Mouse (Mus musculus) lung, postnatal 0 days (tissue): ENCODE measurements at regions not wholly inside any gene's neighbourhood (a gene's known extent, or its start where the extent isn't known, plus 50 kb on each side); places are given as distances from the start of the nearest gene placed in this dataset.

Source experiments
- CTCF ChIP-seq: IDR thresholded peaks from 2 replicates; pipeline ENCODE4 v1.5.1; 2016; ENCODE audit warnings: antibody characterized with exemption, mild to moderate bottlenecking
- EP300 ChIP-seq: IDR thresholded peaks from 2 replicates; pipeline ENCODE4 v1.6.1; 2016; ENCODE audit warnings: antibody characterized with exemption, mild to moderate bottlenecking, control low read depth

DNA sequence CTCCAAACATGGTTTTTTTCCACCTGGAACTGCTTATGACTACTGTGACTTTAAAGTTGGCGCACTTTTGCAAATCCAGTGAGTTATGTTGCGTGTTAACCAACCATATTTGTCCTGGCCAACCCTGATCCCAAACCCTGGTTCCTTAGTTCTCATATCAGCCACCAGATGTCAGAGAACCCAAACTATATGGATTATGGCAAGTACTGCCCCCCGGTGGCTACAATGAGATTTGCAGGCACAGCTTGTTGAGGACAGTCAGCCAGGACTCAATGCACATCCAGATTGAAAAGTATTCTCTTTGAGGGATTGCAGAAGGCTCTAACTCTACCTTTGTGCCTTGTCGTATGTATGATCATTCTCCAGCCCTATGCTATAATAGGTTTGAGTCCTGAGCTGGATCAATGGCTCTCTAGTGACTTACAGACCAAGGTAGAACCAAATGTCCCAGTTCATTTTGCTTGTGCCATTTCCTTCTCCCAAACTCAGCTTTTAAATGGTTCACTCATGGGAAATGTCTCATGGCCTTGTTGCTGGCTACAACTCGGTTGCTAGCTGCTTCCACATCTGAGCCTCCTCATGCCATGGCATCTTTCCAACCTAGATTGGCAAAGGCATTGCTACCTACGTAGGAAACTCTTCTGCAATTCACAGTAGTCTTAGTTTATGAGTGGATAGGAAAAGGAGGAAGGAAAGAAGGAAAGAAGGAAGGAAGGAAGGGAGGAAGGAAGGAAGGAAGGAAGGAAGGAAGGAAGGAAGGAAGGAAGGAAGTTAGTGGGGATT is 126.1 kb upstream of the Smad3 start:
- peak; percentile 56 for TF ChIP-seq CTCF
- no peak for TF ChIP-seq EP300
